Mouse (Mus musculus): ENCODE data around the gene Sys1. TPM values are rescaled to one million over a fixed set of nuclear protein-coding genes. Genes with fewer than 3 reads are reported as not detected.

The Sys1 gene
- polyA plus RNA-seq, 1 experiment = 23.6 TPM

GRCm38 (mm10) chr2:164423464-164423863, 33.3 kb upstream of the Sys1 start:
- TF ChIP-seq CTCF (IDR thresholded peaks at IDR 0.05; ENCODE audit: borderline replicate concordance, insufficient read depth, low read length) (no peak), POLR2A (IDR thresholded peaks at IDR 0.05; ENCODE audit: low read depth, low read length) (no peak)
- Histone ChIP-seq H3K4me3 (ENCODE audit: insufficient read depth, low read length) (no peak overlapping the region), H3K4me1 (ENCODE audit: control insufficient read depth, insufficient read depth, low read length) (no peaks in the 10 kb centered on the region), H3K27ac (ENCODE audit: insufficient read depth, low read length) (no peak overlapping the region)

GRCm38 (mm10) chr2:164424406-164424805, 32.4 kb upstream of the Sys1 start:
- Histone ChIP-seq H3K27ac (ENCODE audit: insufficient read depth, low read length) (no peak overlapping the region), H3K4me1 (ENCODE audit: control insufficient read depth, insufficient read depth, low read length) (no peaks in the 10 kb centered on the region), H3K4me3 (ENCODE audit: insufficient read depth, low read length) (no peak overlapping the region)
- TF ChIP-seq POLR2A (IDR thresholded peaks at IDR 0.05; ENCODE audit: low read depth, low read length) = no peak
- TF ChIP-seq CTCF (IDR thresholded peaks at IDR 0.05; ENCODE audit: borderline replicate concordance, insufficient read depth, low read length) = no peak

GRCm38 (mm10) chr2:164425401-164425800, 31.4 kb upstream of the Sys1 start:
- no peak for TF ChIP-seq POLR2A (IDR thresholded peaks at IDR 0.05; ENCODE audit: low read depth, low read length)
- no peak for TF ChIP-seq CTCF (IDR thresholded peaks at IDR 0.05; ENCODE audit: borderline replicate concordance, insufficient read depth, low read length)
- Histone ChIP-seq H3K27ac (ENCODE audit: insufficient read depth, low read length) (no peak overlapping the region), H3K4me3 (ENCODE audit: insufficient read depth, low read length) (no peak overlapping the region), H3K4me1 (ENCODE audit: control insufficient read depth, insufficient read depth, low read length) (no peaks in the 10 kb centered on the region)

GRCm38 (mm10) chr2:164426121-164426520, 30.6 kb upstream of the Sys1 start:
- Histone ChIP-seq H3K27ac (ENCODE audit: insufficient read depth, low read length) (no peak overlapping the region), H3K4me3 (ENCODE audit: insufficient read depth, low read length) (no peak overlapping the region), H3K4me1 (ENCODE audit: control insufficient read depth, insufficient read depth, low read length) (peaks cover 3% of the 10 kb centered on the region)
- no peak for TF ChIP-seq POLR2A (IDR thresholded peaks at IDR 0.05; ENCODE audit: low read depth, low read length)

- Histone ChIP-seq H3K27ac (ENCODE audit: insufficient read depth, low read length) (no peak overlapping the region), H3K4me1 (ENCODE audit: control insufficient read depth, insufficient read depth, low read length) (peaks cover 3% of the 10 kb centered on the region), H3K4me3 (ENCODE audit: insufficient read depth, low read length) (no peak overlapping the region)
- no peak for TF ChIP-seq POLR2A (IDR thresholded peaks at IDR 0.05; ENCODE audit: low read depth, low read length)
- TF ChIP-seq CTCF (IDR thresholded peaks at IDR 0.05; ENCODE audit: borderline replicate concordance, insufficient read depth, low read length) = no peak
Measured at GRCm38 (mm10) chr2:164426952-164427351, 29.8 kb upstream of the Sys1 start.

- H3K27ac ChIP-seq (ENCODE audit: insufficient read depth, low read length) = no peak overlapping the region
- H3K4me3 ChIP-seq (ENCODE audit: insufficient read depth, low read length) = no peak overlapping the region
- TF ChIP-seq POLR2A (IDR thresholded peaks at IDR 0.05; ENCODE audit: low read depth, low read length) (no peak), CTCF (IDR thresholded peaks at IDR 0.05; ENCODE audit: borderline replicate concordance, insufficient read depth, low read length) (no peak)
- peaks cover 6% of the 10 kb centered on the region for H3K4me1 ChIP-seq (ENCODE audit: control insufficient read depth, insufficient read depth, low read length)
Measured at GRCm38 (mm10) chr2:164428451-164428850, 28.3 kb upstream of the Sys1 start.

GRCm38 (mm10) chr2:164429881-164430615, 26.7 kb upstream of the Sys1 start:
- Histone ChIP-seq H3K4me3 (ENCODE audit: insufficient read depth, low read length) (no peak overlapping the region), H3K27ac (ENCODE audit: insufficient read depth, low read length) (no peak overlapping the region), H3K4me1 (ENCODE audit: control insufficient read depth, insufficient read depth, low read length) (peaks cover 7% of the 10 kb centered on the region)
- TF ChIP-seq POLR2A (IDR thresholded peaks at IDR 0.05; ENCODE audit: low read depth, low read length) = no peak
- no peak for TF ChIP-seq CTCF (IDR thresholded peaks at IDR 0.05; ENCODE audit: borderline replicate concordance, insufficient read depth, low read length)

- Histone ChIP-seq H3K4me3 (ENCODE audit: insufficient read depth, low read length) (no peak overlapping the region), H3K27ac (ENCODE audit: insufficient read depth, low read length) (no peak overlapping the region), H3K4me1 (ENCODE audit: control insufficient read depth, insufficient read depth, low read length) (peaks cover 12% of the 10 kb centered on the region)
- TF ChIP-seq POLR2A (IDR thresholded peaks at IDR 0.05; ENCODE audit: low read depth, low read length) (no peak), CTCF (IDR thresholded peaks at IDR 0.05; ENCODE audit: borderline replicate concordance, insufficient read depth, low read length) (no peak)
Measured at GRCm38 (mm10) chr2:164430697-164431096, 26.1 kb upstream of the Sys1 start.

GRCm38 (mm10) chr2:164431676-164432465, 24.9 kb upstream of the Sys1 start:
- peaks cover 18% of the 10 kb centered on the region for H3K4me1 ChIP-seq (ENCODE audit: control insufficient read depth, insufficient read depth, low read length)
- H3K4me3 ChIP-seq (ENCODE audit: insufficient read depth, low read length) = no peak overlapping the region
- TF ChIP-seq POLR2A (IDR thresholded peaks at IDR 0.05; ENCODE audit: low read depth, low read length) = peak; percentile 40
- TF ChIP-seq CTCF (IDR thresholded peaks at IDR 0.05; ENCODE audit: borderline replicate concordance, insufficient read depth, low read length) = no peak
- peak overlapping the region; percentile 95 for H3K27ac ChIP-seq (ENCODE audit: insufficient read depth, low read length)
